Mouse (Mus musculus) liver, embryonic 14.5 days (tissue): ENCODE measurements at regions not wholly inside any gene's neighbourhood (a gene's known extent, or its start where the extent isn't known, plus 50 kb on each side); places are given as distances from the start of the nearest gene placed in this dataset.
A peak's percentile ranks its signal among the peaks of the same experiment; 100 is the strongest.
"Not testable (repeated sequence)": the region's sequence is repeated elsewhere in the genome, so short reads cannot be mapped to it uniquely, and the experiment has no call there.

ENCODE experiments used
- ATAC-seq: fragments of 200-750 bp; cut with Nextera tagmentation; 2 replicates; pipeline ENCODE4 v1.8.0; 2017; ENCODE audit warnings: moderate number of reproducible peaks, mild to moderate bottlenecking, moderate library complexity; ENCODE audit not compliant: insufficient read depth
- DNase-seq, 3 experiments: peaks; one replicate each; pipeline ENCODE4 v3.0.0-alpha.2; 2012 to 2013; ENCODE audit warnings: low read depth in 3 of 3, low spot score in 3 of 3
- H3K27ac ChIP-seq: fragments of 300-500 bp; sonication (generic); 2 replicates; pipeline ENCODE4 v1.5.1; 2014; ENCODE audit warnings: moderate library complexity, mild to moderate bottlenecking, control low read depth, inconsistent platforms
- H3K27me3 ChIP-seq: fragments of 300-500 bp; sonication (generic); 2 replicates; pipeline ENCODE4 v1.6.1; 2014; ENCODE audit warnings: mild to moderate bottlenecking, low read length, moderate library complexity; ENCODE audit not compliant: control insufficient read depth, insufficient read depth
- H3K36me3 ChIP-seq: fragments of 300-500 bp; sonication (generic); replicated peaks from 2 replicates; pipeline ENCODE4 v1.6.1; 2014; ENCODE audit warnings: low read depth; ENCODE audit not compliant: control insufficient read depth, insufficient read depth
- H3K4me1 ChIP-seq, 2 experiments: fragments of 200-500 bp in 1 of 2; fragments of 300-500 bp in 1 of 2; sonication (generic) in 1 of 2; replicated peaks; 2 replicates each; pipeline ENCODE4 v1.6.1; 2012 to 2014; ENCODE audit warnings: antibody characterized with exemption in 1 of 2, inconsistent platforms in 1 of 2, low read length in 1 of 2; ENCODE audit not compliant: control insufficient read depth in 2 of 2, insufficient read depth in 2 of 2
- H3K4me2 ChIP-seq: fragments of 300-500 bp; sonication (generic); 2 replicates; pipeline ENCODE4 v1.6.1; 2014; ENCODE audit warnings: low read depth, mild to moderate bottlenecking, control low read depth, moderate library complexity
- H3K4me3 ChIP-seq, 2 experiments: fragments of 200-500 bp in 1 of 2; fragments of 300-500 bp in 1 of 2; sonication (generic) in 1 of 2; 2 replicates each; pipeline ENCODE4 v1.5.1; 2012 to 2014; ENCODE audit warnings: low read depth in 2 of 2, low read length in 2 of 2, mild to moderate bottlenecking in 2 of 2, control low read depth in 1 of 2, inconsistent platforms in 1 of 2, moderate library complexity in 1 of 2; ENCODE audit not compliant: insufficient read depth in 1 of 2
- H3K9ac ChIP-seq: fragments of 300-500 bp; sonication (generic); replicated peaks from 2 replicates; pipeline ENCODE4 v1.6.1; 2014; ENCODE audit warnings: mild to moderate bottlenecking, control low read depth, moderate library complexity
- H3K9me3 ChIP-seq: fragments of 300-500 bp; sonication (generic); 2 replicates; pipeline ENCODE4 v1.6.1; 2016; ENCODE audit warnings: low read length, mixed read lengths; ENCODE audit not compliant: control insufficient read depth
- CTCF ChIP-seq: IDR thresholded peaks from 2 replicates; pipeline ENCODE4 v1.5.1; 2016; ENCODE audit warnings: antibody characterized with exemption, low read depth, control low read depth
- WGBS: fragments of 180-500 bp; shearing (Covaris S2); extraction: QIAGEN DNeasy Blood & Tissue Kit; methylation state at CpG from one replicate; pipeline ENCODE4 v1.1.7; 2014; ENCODE audit not compliant: insufficient replicate concordance; 5-methylcytosine and 5-hydroxymethylcytosine counted together

- not testable (repeated sequence) for DNase-seq, H3K9ac ChIP-seq, H3K36me3 ChIP-seq, H3K27me3 ChIP-seq, H3K27ac ChIP-seq, H3K4me3 ChIP-seq, H3K4me2 ChIP-seq, H3K9me3 ChIP-seq, ATAC-seq, H3K4me1 ChIP-seq
- 63% methylated on average over 7 of the region's 9 CpGs for WGBS
Observed at GRCm38 (mm10) chr13:61957197-61957596, 172.5 kb upstream of the Zfp808 start.

- not testable (repeated sequence) for H3K9ac ChIP-seq, H3K9me3 ChIP-seq
- 64% methylated on average over 3 of the region's 3 CpGs for WGBS
Observed at GRCm38 (mm10) chr13:61978856-61979255, 150.8 kb upstream of the Zfp808 start.

DNA sequence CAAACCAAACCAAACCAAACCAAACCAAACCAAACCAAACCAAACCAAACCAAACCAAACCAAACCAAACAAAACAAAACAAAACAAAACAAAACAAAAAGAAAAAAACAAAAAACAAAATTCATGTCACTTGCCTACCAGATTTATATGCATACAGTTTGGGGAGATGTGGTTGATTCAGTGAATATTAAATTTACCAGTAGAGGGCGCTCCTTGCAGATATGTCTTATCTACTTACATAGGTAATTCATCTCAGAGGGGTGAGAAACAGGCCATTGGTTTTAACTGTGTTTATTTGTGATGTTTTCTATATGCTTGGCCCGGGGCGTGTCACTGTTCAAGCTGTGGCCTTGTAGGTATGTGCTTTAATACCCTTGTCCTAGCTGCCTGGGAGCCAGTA, 133.2 kb upstream of the Zfp808 start:
- WGBS = 52% methylated on average over 3 of the region's 3 CpGs

More at GRCm38 (mm10) chr13:61978856-61979255, 150.8 kb upstream of the Zfp808 start:
- H3K36me3 ChIP-seq, DNase-seq, H3K4me2 ChIP-seq, H3K27ac ChIP-seq, H3K4me3 ChIP-seq, ATAC-seq, H3K4me1 ChIP-seq, H3K27me3 ChIP-seq: not testable (repeated sequence)

DNA sequence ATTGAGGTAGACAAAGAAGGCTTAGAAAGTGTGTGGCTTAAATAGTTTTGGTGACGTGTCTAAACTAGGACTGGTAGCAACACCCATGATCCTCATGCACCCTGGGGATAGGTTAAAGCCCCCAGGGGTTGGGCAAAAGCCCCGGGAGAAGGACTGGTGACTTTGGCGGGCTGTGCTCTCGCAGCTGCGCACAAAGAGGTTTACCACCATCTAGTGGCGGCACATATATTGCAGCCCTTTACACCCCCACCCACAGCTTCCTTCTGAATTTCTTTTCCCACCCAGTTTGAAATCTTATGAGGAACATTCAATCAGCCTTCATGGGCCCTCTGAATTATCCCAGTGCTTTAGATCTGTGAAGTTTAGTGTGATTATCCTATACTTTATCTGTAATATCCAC, 130.9 kb upstream of the Zfp808 start:
- 3% methylated on average over 6 of the region's 6 CpGs for WGBS
- not testable (repeated sequence) for H3K9ac ChIP-seq, H3K27me3 ChIP-seq, H3K4me3 ChIP-seq, H3K36me3 ChIP-seq, DNase-seq, H3K27ac ChIP-seq, H3K9me3 ChIP-seq, ATAC-seq, H3K4me1 ChIP-seq
- H3K4me2 ChIP-seq = peak overlapping the region; percentile 29
- TF ChIP-seq CTCF = peak; percentile 57

More for the DNA sequence above, 133.2 kb upstream of the Zfp808 start:
- DNase-seq, H3K9ac ChIP-seq, H3K4me1 ChIP-seq, H3K9me3 ChIP-seq, H3K4me3 ChIP-seq, H3K36me3 ChIP-seq, H3K27me3 ChIP-seq, ATAC-seq, H3K4me2 ChIP-seq, H3K27ac ChIP-seq: not testable (repeated sequence)
- peak; percentile 25; the same call in 1 of the 2 replicates for TF ChIP-seq CTCF

GRCm38 (mm10) chr13:62007321-62007720, 122.4 kb upstream of the Zfp808 start:
- H3K9me3 ChIP-seq, H3K4me3 ChIP-seq, H3K9ac ChIP-seq, ATAC-seq, H3K27ac ChIP-seq, H3K27me3 ChIP-seq, H3K4me2 ChIP-seq, H3K4me1 ChIP-seq, DNase-seq, H3K36me3 ChIP-seq: not testable (repeated sequence)
- WGBS = 21% methylated on average over 1 of the region's 1 CpGs

- not testable (repeated sequence) for H3K9me3 ChIP-seq, H3K4me1 ChIP-seq, H3K27me3 ChIP-seq, H3K36me3 ChIP-seq
- peak overlapping the region; percentile 2; the same call in 1 of the 2 replicates for H3K27ac ChIP-seq
- H3K4me2 ChIP-seq = peak overlapping the region; percentile 68
- H3K4me3 ChIP-seq = peak overlapping the region; percentile 67 to 100
- 1% methylated on average over 22 of the region's 22 CpGs for WGBS
- DNase-seq = peak; percentile 37 to 58 (median 44)
- H3K9ac ChIP-seq = peak overlapping the region; percentile 59
- ATAC-seq = peak; percentile 93
Observed at GRCm38 (mm10) chr13:62015424-62016167, 114.1 kb upstream of the Zfp808 start.

DNA sequence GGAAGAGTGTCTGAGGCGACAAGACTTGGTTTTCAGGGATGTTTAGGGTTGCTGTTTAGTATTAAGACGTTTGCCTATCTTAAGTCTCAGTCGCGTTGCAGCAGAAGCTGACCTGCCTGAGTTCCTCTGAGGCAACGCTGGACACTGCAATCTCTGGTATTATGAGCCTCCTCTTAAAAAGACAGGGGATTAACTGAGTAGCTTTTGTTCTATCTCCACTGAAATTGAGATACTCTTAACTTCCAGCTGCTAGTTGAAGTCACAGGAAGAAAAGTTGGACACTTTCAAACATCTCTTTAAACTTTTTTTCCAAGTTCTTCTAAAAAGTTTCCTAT, 113.6 kb upstream of the Zfp808 start:
- not testable (repeated sequence) for H3K9me3 ChIP-seq, H3K27me3 ChIP-seq, DNase-seq, H3K36me3 ChIP-seq, H3K4me1 ChIP-seq
- Histone ChIP-seq H3K4me3 (peak overlapping the region; percentile 67 to 100), H3K9ac (peak overlapping the region; percentile 59), H3K4me2 (peak overlapping the region; percentile 68), H3K27ac (peak overlapping the region; percentile 2; the same call in 1 of the 2 replicates)
- ATAC-seq = peak; percentile 57; the same call in 1 of the 2 replicates
- WGBS = 3% methylated on average over 5 of the region's 5 CpGs

DNA sequence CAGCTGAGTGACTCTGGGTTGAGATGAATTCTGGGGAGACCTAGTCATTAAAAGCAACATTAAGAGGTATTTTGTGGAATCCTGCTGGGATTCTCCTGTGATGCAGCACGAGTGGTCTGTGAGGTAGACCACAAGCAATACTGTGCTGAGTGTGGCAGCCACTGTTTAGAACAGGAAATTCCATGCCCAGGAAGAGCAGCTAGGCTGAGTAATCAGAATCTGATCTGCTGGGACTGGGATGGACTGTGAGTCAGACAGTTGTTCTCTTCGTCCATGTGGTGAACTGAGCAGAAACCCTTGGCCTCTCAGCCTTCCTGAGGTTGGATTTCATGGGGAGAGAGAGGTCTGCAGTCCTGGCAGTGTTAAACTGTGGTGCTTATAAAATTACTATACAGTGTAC, 92.0 kb upstream of the Zfp808 start:
- not testable (repeated sequence) for H3K4me3 ChIP-seq, DNase-seq, H3K27me3 ChIP-seq, H3K9ac ChIP-seq, H3K4me2 ChIP-seq, H3K4me1 ChIP-seq, H3K27ac ChIP-seq, H3K9me3 ChIP-seq, H3K36me3 ChIP-seq, ATAC-seq
- WGBS = 57% methylated on average over 2 of the region's 2 CpGs
